Mouse (Mus musculus): ENCODE measurements around the gene Stk10. TPM values are rescaled to one million over a fixed set of nuclear protein-coding genes. Genes with fewer than 3 reads are reported as not detected.

Stk10 gene
- polyA plus RNA-seq, 1 experiment from 2014 or later = 1.7 TPM

GRCm38 (mm10) chr11:32636275-32636674 is 103.2 kb downstream of the Stk10 start:
- H3K36me3 ChIP-seq (ENCODE audit: control insufficient read depth, insufficient read depth, low read length) = no peaks in the 10 kb centered on the region
- H3K27ac ChIP-seq (ENCODE audit: low read length) = no peak overlapping the region

GRCm38 (mm10) chr11:32638521-32639255 is 105.6 kb downstream of the Stk10 start:
- no peak overlapping the region for H3K27ac ChIP-seq (ENCODE audit: low read length)
- peaks cover 9% of the 10 kb centered on the region for H3K4me1 ChIP-seq (ENCODE audit: control insufficient read depth, insufficient read depth, low read length)
- WGBS = 83% methylated on average over 8 of the region's 8 CpGs
- no peak overlapping the region for H3K4me2 ChIP-seq (ENCODE audit: low read length)
- no peaks in the 10 kb centered on the region for H3K27me3 ChIP-seq (ENCODE audit: control insufficient read depth, insufficient read depth, low read depth, low read length)
- no peaks in the 10 kb centered on the region for H3K9me3 ChIP-seq (replicated peaks; ENCODE audit: control insufficient read depth, low read length, poor library complexity, severe bottlenecking)
- ATAC-seq = no peak
- H3K4me3 ChIP-seq (ENCODE audit: low read depth, low read length) = no peak overlapping the region
- H3K36me3 ChIP-seq (ENCODE audit: control insufficient read depth, insufficient read depth, low read length) = no peaks in the 10 kb centered on the region
- no peak overlapping the region for H3K9ac ChIP-seq (ENCODE audit: low read depth, low read length)

More at GRCm38 (mm10) chr11:32636275-32636674, 103.2 kb downstream of the Stk10 start:
- no peaks in the 10 kb centered on the region for H3K27me3 ChIP-seq (ENCODE audit: control insufficient read depth, insufficient read depth, low read depth, low read length)
- no peak overlapping the region for H3K4me2 ChIP-seq (ENCODE audit: low read length)
- H3K9ac ChIP-seq (ENCODE audit: low read depth, low read length) = no peak overlapping the region
- no peaks in the 10 kb centered on the region for H3K9me3 ChIP-seq (replicated peaks; ENCODE audit: control insufficient read depth, low read length, poor library complexity, severe bottlenecking)
- H3K4me3 ChIP-seq (ENCODE audit: low read depth, low read length) = no peak overlapping the region
- WGBS = 75% methylated on average over 4 of the region's 4 CpGs
- ATAC-seq = no peak
- H3K4me1 ChIP-seq (ENCODE audit: control insufficient read depth, insufficient read depth, low read length) = peaks cover 5% of the 10 kb centered on the region

GRCm38 (mm10) chr11:32640617-32641016 is 107.5 kb downstream of the Stk10 start:
- Histone ChIP-seq H3K4me2 (ENCODE audit: low read length) (no peak overlapping the region), H3K36me3 (ENCODE audit: control insufficient read depth, insufficient read depth, low read length) (no peaks in the 10 kb centered on the region), H3K27me3 (ENCODE audit: control insufficient read depth, insufficient read depth, low read depth, low read length) (no peaks in the 10 kb centered on the region), H3K27ac (ENCODE audit: low read length) (no peak overlapping the region), H3K9ac (ENCODE audit: low read depth, low read length) (no peak overlapping the region), H3K9me3 (replicated peaks; ENCODE audit: control insufficient read depth, low read length, poor library complexity, severe bottlenecking) (no peaks in the 10 kb centered on the region), H3K4me3 (ENCODE audit: low read depth, low read length) (no peak overlapping the region), H3K4me1 (ENCODE audit: control insufficient read depth, insufficient read depth, low read length) (peaks cover 18% of the 10 kb centered on the region)
- 95% methylated on average over 4 of the region's 4 CpGs for WGBS
- no peak for ATAC-seq

- peak within 1 kb of the TSS; percentile 71 for H3K4me3 ChIP-seq (ENCODE audit: low read depth, low read length)
- H3K27me3 ChIP-seq (ENCODE audit: control insufficient read depth, insufficient read depth, low read depth, low read length) = no peaks in the 10 kb centered on the region
- H3K9ac ChIP-seq (ENCODE audit: low read depth, low read length) = peak within 1 kb of the TSS; percentile 94
- under 1% methylated on average over 52 of the region's 64 CpGs for WGBS
- H3K4me2 ChIP-seq (ENCODE audit: low read length) = peak within 1 kb of the TSS; percentile 59
- peak within 1 kb of the TSS; percentile 99 for H3K27ac ChIP-seq (ENCODE audit: low read length)
- peaks cover 18% of the 10 kb centered on the region for H3K4me1 ChIP-seq (ENCODE audit: control insufficient read depth, insufficient read depth, low read length)
- no peaks in the 10 kb centered on the region for H3K9me3 ChIP-seq (replicated peaks; ENCODE audit: control insufficient read depth, low read length, poor library complexity, severe bottlenecking)
- ATAC-seq = peak; percentile 96
- no peaks in the 10 kb centered on the region for H3K36me3 ChIP-seq (ENCODE audit: control insufficient read depth, insufficient read depth, low read length)
Observed at GRCm38 (mm10) chr11:32642249-32642876, 109.3 kb downstream of the Stk10 start, which contains the start of gene Fbxw11. Gene Fbxw11 (plus strand): TSS chr11:32642724.

- peak overlapping the region; percentile 59 for H3K4me2 ChIP-seq (ENCODE audit: low read length)
- H3K9me3 ChIP-seq (replicated peaks; ENCODE audit: control insufficient read depth, low read length, poor library complexity, severe bottlenecking) = no peaks in the 10 kb centered on the region
- peaks cover 18% of the 10 kb centered on the region for H3K4me1 ChIP-seq (ENCODE audit: control insufficient read depth, insufficient read depth, low read length)
- H3K4me3 ChIP-seq (ENCODE audit: low read depth, low read length) = peak overlapping the region; percentile 71
- peak overlapping the region; percentile 94 for H3K9ac ChIP-seq (ENCODE audit: low read depth, low read length)
- peak; percentile 19 for ATAC-seq
- H3K27ac ChIP-seq (ENCODE audit: low read length) = peak overlapping the region; percentile 99
- no peaks in the 10 kb centered on the region for H3K27me3 ChIP-seq (ENCODE audit: control insufficient read depth, insufficient read depth, low read depth, low read length)
- under 1% methylated on average over 44 of the region's 54 CpGs for whole genome bisulfite sequencing
- no peaks in the 10 kb centered on the region for H3K36me3 ChIP-seq (ENCODE audit: control insufficient read depth, insufficient read depth, low read length)
Observed at GRCm38 (mm10) chr11:32642899-32643886, 110.1 kb downstream of the Stk10 start.

GRCm38 (mm10) chr11:32644010-32644409 is 110.9 kb downstream of the Stk10 start:
- Histone ChIP-seq H3K27me3 (ENCODE audit: control insufficient read depth, insufficient read depth, low read depth, low read length) (no peaks in the 10 kb centered on the region), H3K27ac (ENCODE audit: low read length) (no peak overlapping the region), H3K9me3 (replicated peaks; ENCODE audit: control insufficient read depth, low read length, poor library complexity, severe bottlenecking) (no peaks in the 10 kb centered on the region), H3K4me1 (ENCODE audit: control insufficient read depth, insufficient read depth, low read length) (peaks cover 18% of the 10 kb centered on the region), H3K36me3 (ENCODE audit: control insufficient read depth, insufficient read depth, low read length) (no peaks in the 10 kb centered on the region), H3K9ac (ENCODE audit: low read depth, low read length) (peak overlapping the region; percentile 94; the same call in 1 of the 2 replicates), H3K4me2 (ENCODE audit: low read length) (peak overlapping the region; percentile 59), H3K4me3 (ENCODE audit: low read depth, low read length) (peak overlapping the region; percentile 71)
- no peak for ATAC-seq
- 38% methylated on average over 3 of the region's 3 CpGs for WGBS

- Histone ChIP-seq H3K27me3 (ENCODE audit: control insufficient read depth, insufficient read depth, low read depth, low read length) (no peaks in the 10 kb centered on the region), H3K4me2 (ENCODE audit: low read length) (no peak overlapping the region), H3K9me3 (replicated peaks; ENCODE audit: control insufficient read depth, low read length, poor library complexity, severe bottlenecking) (no peaks in the 10 kb centered on the region), H3K27ac (ENCODE audit: low read length) (no peak overlapping the region), H3K9ac (ENCODE audit: low read depth, low read length) (no peak overlapping the region), H3K36me3 (ENCODE audit: control insufficient read depth, insufficient read depth, low read length) (no peaks in the 10 kb centered on the region), H3K4me1 (ENCODE audit: control insufficient read depth, insufficient read depth, low read length) (peaks cover 12% of the 10 kb centered on the region), H3K4me3 (ENCODE audit: low read depth, low read length) (no peak overlapping the region)
- no peak for ATAC-seq
- WGBS = 96% methylated on average over 2 of the region's 2 CpGs
Observed at GRCm38 (mm10) chr11:32647265-32647664, 114.2 kb downstream of the Stk10 start.

GRCm38 (mm10) chr11:32650236-32650749 is 117.2 kb downstream of the Stk10 start:
- H3K9ac ChIP-seq (ENCODE audit: low read depth, low read length) = no peak overlapping the region
- no peak for ATAC-seq
- H3K9me3 ChIP-seq (replicated peaks; ENCODE audit: control insufficient read depth, low read length, poor library complexity, severe bottlenecking) = no peaks in the 10 kb centered on the region
- H3K27ac ChIP-seq (ENCODE audit: low read length) = no peak overlapping the region
- H3K27me3 ChIP-seq (ENCODE audit: control insufficient read depth, insufficient read depth, low read depth, low read length) = no peaks in the 10 kb centered on the region
- no peak overlapping the region for H3K4me3 ChIP-seq (ENCODE audit: low read depth, low read length)
- no peak overlapping the region for H3K4me2 ChIP-seq (ENCODE audit: low read length)
- peaks cover 4% of the 10 kb centered on the region for H3K4me1 ChIP-seq (ENCODE audit: control insufficient read depth, insufficient read depth, low read length)
- H3K36me3 ChIP-seq (ENCODE audit: control insufficient read depth, insufficient read depth, low read length) = no peaks in the 10 kb centered on the region

Data from midbrain, embryonic 16.5 days (tissue).